Mouse (Mus musculus): ENCODE results near the gene Rhox4c. TPM values are rescaled to one million over a fixed set of nuclear protein-coding genes. Genes with fewer than 3 reads are reported as not detected.
"Not testable (repeated sequence)": the region's sequence is repeated elsewhere in the genome, so short reads cannot be mapped to it uniquely, and the experiment has no call there.

Gene Rhox4c
- total RNA-seq (2012; rRNA removed) (not detected in 2 replicates), polyA plus RNA-seq (2012; ENCODE audit: insufficient read depth in 1 of 2, insufficient read length in 2 of 2, low read depth in 1 of 2, low replicate concordance in 2 of 2, missing spikeins in 1 of 2) (not detected)

DNA sequence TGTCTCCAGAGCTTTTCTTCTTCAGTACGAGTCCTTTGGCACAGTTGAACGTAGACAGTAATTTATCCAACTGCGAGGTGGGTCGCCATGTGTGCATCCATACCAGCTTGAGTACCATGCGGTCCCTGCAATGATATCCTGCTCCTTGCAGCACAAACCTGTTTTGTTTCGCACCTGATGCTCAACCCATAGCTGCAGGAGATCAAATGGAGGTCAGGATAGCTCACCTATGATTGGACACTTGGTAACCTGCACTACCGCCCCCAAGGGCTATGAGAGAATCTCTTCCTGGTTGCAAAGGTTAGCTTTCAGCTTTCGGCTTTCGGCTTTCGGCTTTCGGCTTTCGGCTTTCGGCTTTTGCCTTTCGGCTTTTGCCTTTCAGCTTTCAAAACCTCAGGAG, at the start of gene Rhox4c:
TSS of gene Rhox4c (plus strand) at position 301 of the 400 bp plus-strand sequence.
- not testable (repeated sequence) for H3K4me3 ChIP-seq (ENCODE audit: control insufficient read depth in 1 of 2, insufficient read depth in 1 of 2, low read depth in 2 of 2, low read length in 2 of 2); H3K79me2 ChIP-seq (ENCODE audit: control insufficient read depth, insufficient read depth, low read length, poor library complexity); H3K27ac ChIP-seq (ENCODE audit: control insufficient read depth, low read depth, low read length); H3K4me1 ChIP-seq (ENCODE audit: control insufficient read depth in 1 of 2, insufficient read depth in 2 of 2, low read length in 2 of 2); H3K9ac ChIP-seq (ENCODE audit: control insufficient read depth, low read depth, low read length, poor library complexity, severe bottlenecking); H3K27me3 ChIP-seq (ENCODE audit: control insufficient read depth in 1 of 2, insufficient read depth in 2 of 2, low read length in 2 of 2); DNase-seq (ENCODE audit: low read depth, low spot score); H3K36me3 ChIP-seq (ENCODE audit: control insufficient read depth in 1 of 2, insufficient read depth in 2 of 2, low read length in 2 of 2); H3K9me3 ChIP-seq (replicated peaks; ENCODE audit: insufficient read depth, low read length)

DNA sequence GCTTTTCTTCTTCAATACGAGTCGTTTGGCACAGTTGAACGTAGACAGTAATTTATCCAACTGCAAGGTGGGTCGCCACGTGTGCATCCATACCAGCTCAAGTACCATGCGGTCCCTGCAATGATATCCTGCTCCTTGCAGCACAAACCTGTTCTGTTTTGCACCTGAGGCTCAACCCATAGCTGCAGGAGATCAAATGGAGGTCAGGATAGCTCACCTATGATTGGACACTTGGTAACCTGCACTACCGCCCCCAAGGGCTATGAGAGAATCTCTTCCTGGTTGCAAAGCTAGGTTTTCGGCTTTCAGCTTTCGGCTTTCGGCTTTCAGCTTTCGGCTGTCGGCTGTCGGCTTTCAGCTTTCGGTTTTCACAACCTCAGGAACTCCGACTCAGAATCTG, 47.9 kb upstream of the Rhox4c start, which contains the start of gene Rhox4b:
TSS of gene Rhox4b (plus strand) at position 301 of the 400 bp plus-strand sequence.
- not testable (repeated sequence) for H3K9me3 ChIP-seq (replicated peaks; ENCODE audit: insufficient read depth, low read length); DNase-seq (ENCODE audit: low read depth, low spot score); H3K36me3 ChIP-seq (ENCODE audit: control insufficient read depth in 1 of 2, insufficient read depth in 2 of 2, low read length in 2 of 2); H3K79me2 ChIP-seq (ENCODE audit: control insufficient read depth, insufficient read depth, low read length, poor library complexity); H3K9ac ChIP-seq (ENCODE audit: control insufficient read depth, low read depth, low read length, poor library complexity, severe bottlenecking); H3K4me3 ChIP-seq (ENCODE audit: control insufficient read depth in 1 of 2, insufficient read depth in 1 of 2, low read depth in 2 of 2, low read length in 2 of 2); H3K4me1 ChIP-seq (ENCODE audit: control insufficient read depth in 1 of 2, insufficient read depth in 2 of 2, low read length in 2 of 2); H3K27me3 ChIP-seq (ENCODE audit: control insufficient read depth in 1 of 2, insufficient read depth in 2 of 2, low read length in 2 of 2); H3K27ac ChIP-seq (ENCODE audit: control insufficient read depth, low read depth, low read length)

DNA sequence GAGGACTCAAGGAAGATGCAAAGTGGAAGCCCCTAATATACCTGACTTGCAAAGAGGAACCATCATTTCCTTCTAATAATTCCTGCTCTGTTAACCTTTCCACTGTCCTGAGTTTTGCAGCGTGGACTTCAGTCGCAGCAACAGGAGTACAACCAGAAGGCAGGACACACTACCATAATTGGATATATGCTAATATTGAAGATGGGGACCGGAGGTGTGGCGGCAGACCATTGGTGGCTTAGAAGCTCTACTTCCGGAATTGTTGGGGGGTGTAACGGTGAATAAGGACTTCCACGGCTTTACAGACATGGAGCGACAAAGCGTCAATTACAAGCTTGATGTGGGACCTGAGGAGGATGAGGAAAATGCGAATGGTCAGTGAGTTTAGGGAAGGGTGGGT, 26.8 kb upstream of the Rhox4c start, which contains the start of gene Rhox2c:
TSS of gene Rhox2c (plus strand) at position 301 of the 400 bp plus-strand sequence.
- H3K27me3 ChIP-seq (ENCODE audit: control insufficient read depth in 1 of 2, insufficient read depth in 2 of 2, low read length in 2 of 2); H3K4me3 ChIP-seq (ENCODE audit: control insufficient read depth in 1 of 2, insufficient read depth in 1 of 2, low read depth in 2 of 2, low read length in 2 of 2); DNase-seq (ENCODE audit: low read depth, low spot score); H3K9me3 ChIP-seq (replicated peaks; ENCODE audit: insufficient read depth, low read length); H3K27ac ChIP-seq (ENCODE audit: control insufficient read depth, low read depth, low read length); H3K9ac ChIP-seq (ENCODE audit: control insufficient read depth, low read depth, low read length, poor library complexity, severe bottlenecking); H3K36me3 ChIP-seq (ENCODE audit: control insufficient read depth in 1 of 2, insufficient read depth in 2 of 2, low read length in 2 of 2); H3K79me2 ChIP-seq (ENCODE audit: control insufficient read depth, insufficient read depth, low read length, poor library complexity); H3K4me1 ChIP-seq (ENCODE audit: control insufficient read depth in 1 of 2, insufficient read depth in 2 of 2, low read length in 2 of 2): not testable (repeated sequence)

DNA sequence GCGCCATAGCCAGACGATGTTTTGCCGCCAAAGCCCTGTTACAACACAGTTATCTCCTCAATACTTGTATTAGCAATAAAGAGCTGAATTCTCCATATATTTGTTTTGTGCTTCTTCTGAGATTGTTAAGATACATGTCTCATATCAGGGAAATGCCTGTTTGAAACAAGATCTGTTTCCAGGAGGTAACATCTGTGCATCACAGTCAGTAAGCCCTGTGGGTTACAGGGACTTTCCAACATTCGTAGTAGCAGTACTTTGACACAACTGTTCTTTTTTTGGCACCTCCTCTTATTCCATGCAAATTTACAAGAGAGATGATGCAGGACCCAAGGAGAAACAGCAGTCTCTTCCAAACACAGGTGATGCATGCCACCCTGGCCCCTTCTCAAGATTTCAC, 21.9 kb upstream of the Rhox4c start, which contains the start of gene Rhox3c:
TSS of gene Rhox3c (plus strand) at position 301 of the 400 bp plus-strand sequence.
- not testable (repeated sequence) for DNase-seq (ENCODE audit: low read depth, low spot score)

DNA sequence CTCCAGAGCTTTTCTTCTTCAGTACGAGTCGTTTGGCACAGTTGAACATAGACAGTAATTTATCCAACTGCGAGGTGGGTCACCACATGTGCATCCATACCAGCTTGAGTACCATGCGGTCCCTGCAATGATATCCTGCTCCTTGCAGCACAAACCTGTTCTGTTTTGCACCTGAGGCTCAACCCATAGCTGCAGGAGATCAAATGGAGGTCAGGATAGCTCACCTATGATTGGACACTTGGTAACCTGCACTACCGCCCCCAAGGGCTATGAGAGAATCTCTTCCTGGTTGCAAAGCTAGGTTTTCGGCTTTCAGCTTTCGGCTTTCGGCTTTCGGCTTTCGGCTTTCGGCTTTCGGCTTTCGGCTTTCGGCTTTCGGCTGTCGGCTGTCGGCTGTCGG, 33.9 kb downstream of the Rhox4c start, which contains the start of gene Rhox4d:
TSS of gene Rhox4d (plus strand) at position 301 of the 400 bp plus-strand sequence.
- not testable (repeated sequence) for H3K27ac ChIP-seq (ENCODE audit: control insufficient read depth, low read depth, low read length); DNase-seq (ENCODE audit: low read depth, low spot score); H3K36me3 ChIP-seq (ENCODE audit: control insufficient read depth in 1 of 2, insufficient read depth in 2 of 2, low read length in 2 of 2); H3K4me1 ChIP-seq (ENCODE audit: control insufficient read depth in 1 of 2, insufficient read depth in 2 of 2, low read length in 2 of 2); H3K9me3 ChIP-seq (replicated peaks; ENCODE audit: insufficient read depth, low read length); H3K4me3 ChIP-seq (ENCODE audit: control insufficient read depth in 1 of 2, insufficient read depth in 1 of 2, low read depth in 2 of 2, low read length in 2 of 2); H3K9ac ChIP-seq (ENCODE audit: control insufficient read depth, low read depth, low read length, poor library complexity, severe bottlenecking); H3K79me2 ChIP-seq (ENCODE audit: control insufficient read depth, insufficient read depth, low read length, poor library complexity); H3K27me3 ChIP-seq (ENCODE audit: control insufficient read depth in 1 of 2, insufficient read depth in 2 of 2, low read length in 2 of 2)

More for the DNA sequence above, 21.9 kb upstream of the Rhox4c start, which contains the start of gene Rhox3c:
- not testable (repeated sequence) for H3K79me2 ChIP-seq (ENCODE audit: control insufficient read depth, insufficient read depth, low read length, poor library complexity); H3K36me3 ChIP-seq (ENCODE audit: control insufficient read depth in 1 of 2, insufficient read depth in 2 of 2, low read length in 2 of 2); H3K27me3 ChIP-seq (ENCODE audit: control insufficient read depth in 1 of 2, insufficient read depth in 2 of 2, low read length in 2 of 2); H3K9ac ChIP-seq (ENCODE audit: control insufficient read depth, low read depth, low read length, poor library complexity, severe bottlenecking); H3K9me3 ChIP-seq (replicated peaks; ENCODE audit: insufficient read depth, low read length); H3K4me1 ChIP-seq (ENCODE audit: control insufficient read depth in 1 of 2, insufficient read depth in 2 of 2, low read length in 2 of 2); H3K4me3 ChIP-seq (ENCODE audit: control insufficient read depth in 1 of 2, insufficient read depth in 1 of 2, low read depth in 2 of 2, low read length in 2 of 2); H3K27ac ChIP-seq (ENCODE audit: control insufficient read depth, low read depth, low read length)

DNA sequence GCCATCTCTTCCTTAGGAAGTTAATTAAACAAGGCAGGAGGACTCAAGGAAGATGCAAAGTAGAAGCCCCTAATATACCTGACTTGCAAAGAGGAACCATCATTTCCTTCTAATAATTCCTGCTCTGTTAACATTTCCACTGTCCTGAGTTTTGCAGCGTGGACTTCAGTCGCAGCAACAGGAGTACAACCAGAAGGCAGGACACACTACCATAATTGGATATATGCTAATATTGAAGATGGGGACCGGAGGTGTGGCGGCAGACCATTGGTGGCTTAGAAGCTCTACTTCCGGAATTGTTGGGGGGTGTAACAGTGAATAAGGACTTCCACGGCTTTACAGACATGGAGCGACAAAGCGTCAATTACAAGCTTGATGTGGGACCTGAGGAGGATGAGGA, 50.0 kb downstream of the Rhox4c start, which contains the start of gene Rhox2e:
TSS of gene Rhox2e (plus strand) at position 301 of the 400 bp plus-strand sequence.
- H3K79me2 ChIP-seq (ENCODE audit: control insufficient read depth, insufficient read depth, low read length, poor library complexity); DNase-seq (ENCODE audit: low read depth, low spot score); H3K27me3 ChIP-seq (ENCODE audit: control insufficient read depth in 1 of 2, insufficient read depth in 2 of 2, low read length in 2 of 2); H3K4me1 ChIP-seq (ENCODE audit: control insufficient read depth in 1 of 2, insufficient read depth in 2 of 2, low read length in 2 of 2); H3K9me3 ChIP-seq (replicated peaks; ENCODE audit: insufficient read depth, low read length); H3K4me3 ChIP-seq (ENCODE audit: control insufficient read depth in 1 of 2, insufficient read depth in 1 of 2, low read depth in 2 of 2, low read length in 2 of 2); H3K9ac ChIP-seq (ENCODE audit: control insufficient read depth, low read depth, low read length, poor library complexity, severe bottlenecking); H3K36me3 ChIP-seq (ENCODE audit: control insufficient read depth in 1 of 2, insufficient read depth in 2 of 2, low read length in 2 of 2); H3K27ac ChIP-seq (ENCODE audit: control insufficient read depth, low read depth, low read length): not testable (repeated sequence)

All from MEL (cell line).